ENCODE assay signal across 8 mouse cellular contexts in the genomic region with DNA sequence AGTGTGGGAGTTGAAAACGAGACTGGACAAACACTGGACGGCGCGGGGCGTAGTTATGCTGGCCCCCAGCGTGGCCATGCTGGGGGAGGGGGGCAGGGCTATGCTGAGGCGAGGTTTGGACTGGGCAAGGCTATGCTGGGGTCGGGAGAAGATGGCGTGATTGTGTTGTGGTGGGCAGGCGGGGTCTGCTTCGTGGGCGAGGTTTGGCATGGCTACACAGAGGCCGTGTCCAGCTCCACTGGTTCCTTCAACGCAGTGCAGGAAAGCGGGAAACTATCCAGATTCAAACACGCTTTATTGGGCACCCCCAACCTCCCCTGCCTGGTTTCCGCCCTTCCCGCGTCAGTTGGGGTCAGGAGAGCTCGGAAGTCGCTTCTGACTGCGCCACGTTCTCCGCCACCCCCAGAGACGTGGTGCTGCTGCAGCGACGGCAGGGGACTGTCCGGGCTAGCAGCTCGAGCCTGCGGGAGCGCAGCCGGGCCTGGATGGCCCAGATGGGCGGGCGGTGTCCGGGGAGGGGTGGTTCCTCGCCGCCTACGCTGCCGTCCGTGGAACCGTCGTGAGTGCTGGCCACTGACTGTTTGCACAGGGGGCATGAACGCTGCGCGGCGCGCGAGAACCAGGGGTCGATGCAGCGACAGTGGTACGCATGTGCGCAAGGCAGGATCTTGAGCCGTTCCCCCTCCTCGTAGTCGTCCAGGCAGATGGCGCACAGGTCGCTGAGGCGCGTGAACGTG. TPM values are rescaled to one million over a fixed set of nuclear protein-coding genes. Genes with fewer than 3 reads are reported as not detected.
A peak's percentile ranks its signal among the peaks of the same experiment; 100 is the strongest.
DNase-seq lines count a peak whose midpoint lies in the region; ATAC-seq and TF ChIP-seq lines count a peak whose summit lies in the region.
"Had no signal": no experiment of that assay in that cellular context is flagged by ENCODE, and none has a peak within 500 bp of the region (broad histone marks: within the 10 kb centered on the region; RNA-seq: fewer than 3 reads in every experiment).

No protein-coding gene starts in this region.

- WGBS in lung, embryonic 16.5 days: 7% methylated on average over 60 of the region's 60 CpGs
- WGBS in lung, adult 2 months: 5% methylated on average over 60 of the region's 60 CpGs
- WGBS in forebrain, embryonic 12.5 days: 8% methylated on average over 60 of the region's 60 CpGs
- WGBS in limb, embryonic 11.5 days: 9% methylated on average over 56 of the region's 60 CpGs
- 7% methylated on average over 60 of the region's 60 CpGs for WGBS in stomach, embryonic 15.5 days

- peaks cover 19% of the 10 kb centered on the region for H3K4me1 ChIP-seq in lung, embryonic 16.5 days (replicated peaks; ENCODE audit: control insufficient read depth, insufficient read depth, low read length)
- H3K4me1 ChIP-seq in lung, adult 2 months (ENCODE audit: control insufficient read depth, insufficient read depth, low read length): no peaks in the 10 kb centered on the region
- H3K4me1 ChIP-seq in forebrain, embryonic 12.5 days: peaks cover 71% of the 10 kb centered on the region
- peaks cover 15% of the 10 kb centered on the region; the same call in 1 of the 2 replicates for H3K4me1 ChIP-seq in limb, embryonic 11.5 days (ENCODE audit: control insufficient read depth, insufficient read depth, low read length)
- H3K4me1 ChIP-seq in stomach, embryonic 15.5 days: peaks cover 27% of the 10 kb centered on the region

- peak overlapping the region; percentile 21; the same call in 1 of the 2 replicates for H3K9ac ChIP-seq in lung, embryonic 16.5 days (ENCODE audit: low read length)
- H3K9ac ChIP-seq in forebrain, embryonic 12.5 days: peak overlapping the region; percentile 49; the same call in 1 of the 2 replicates
- H3K9ac ChIP-seq in limb, embryonic 11.5 days (ENCODE audit: low read length): no peak overlapping the region
- H3K9ac ChIP-seq in stomach, embryonic 15.5 days: no peak overlapping the region

- no peak for TF ChIP-seq POLR2A in lung, adult 2 months (IDR thresholded peaks at IDR 0.05; ENCODE audit: borderline replicate concordance, extremely low read depth, low read depth, low read length)

- H3K36me3 ChIP-seq in lung, embryonic 16.5 days (ENCODE audit: control insufficient read depth, insufficient read depth, low read length): no peaks in the 10 kb centered on the region
- H3K36me3 ChIP-seq in forebrain, embryonic 12.5 days (replicated peaks): no peaks in the 10 kb centered on the region
- H3K36me3 ChIP-seq in limb, embryonic 11.5 days (ENCODE audit: control insufficient read depth, insufficient read depth, low read length): no peaks in the 10 kb centered on the region
- H3K36me3 ChIP-seq in stomach, embryonic 15.5 days: no peaks in the 10 kb centered on the region

- peak overlapping the region; percentile 34 for H3K4me3 ChIP-seq in lung, embryonic 16.5 days (ENCODE audit: low read length)
- H3K4me3 ChIP-seq in lung, adult 2 months (replicated peaks; ENCODE audit: extremely low read depth, low read depth, low read length): no peak overlapping the region
- H3K4me3 ChIP-seq in forebrain, embryonic 12.5 days (replicated peaks): peak overlapping the region; percentile 23
- H3K4me3 ChIP-seq in limb, embryonic 11.5 days (ENCODE audit: low read depth, low read length): peak overlapping the region; percentile 20
- H3K4me3 ChIP-seq in stomach, embryonic 15.5 days (replicated peaks): peak overlapping the region; percentile 33

- H3K27ac ChIP-seq in lung, embryonic 16.5 days (ENCODE audit: low read length): no peak overlapping the region
- peak overlapping the region; percentile 95; the same call in 1 of the 2 replicates for H3K27ac ChIP-seq in forebrain, embryonic 12.5 days
- H3K27ac ChIP-seq in limb, embryonic 11.5 days (replicated peaks; ENCODE audit: low read depth, low read length): no peak overlapping the region
- no peak overlapping the region for H3K27ac ChIP-seq in stomach, embryonic 15.5 days

- no peak for DNase-seq in lung, adult 2 months
- no peak for DNase-seq in limb, embryonic 11.5 days (ENCODE audit: low spot score)
- no peak for DNase-seq in left cerebral cortex, adult 8-10 months (ENCODE audit: low spot score in 2 of 2)
- DNase-seq in c-Kit-positive CD71-positive TER-119-positive erythroid progenitor cells, embryonic 14.5 days (ENCODE audit: low spot score): no peak

- TF ChIP-seq CTCF in lung, adult 2 months (IDR thresholded peaks at IDR 0.05; ENCODE audit: insufficient read depth, low read length): no peak

- peak overlapping the region; percentile 48 for H3K4me2 ChIP-seq in lung, embryonic 16.5 days (ENCODE audit: low read depth, low read length)
- peak overlapping the region; percentile 43 for H3K4me2 ChIP-seq in forebrain, embryonic 12.5 days
- H3K4me2 ChIP-seq in limb, embryonic 11.5 days (ENCODE audit: low read depth, severe bottlenecking): peak overlapping the region; percentile 20; the same call in 1 of the 2 replicates
- H3K4me2 ChIP-seq in stomach, embryonic 15.5 days: peak overlapping the region; percentile 58

- no peak for ATAC-seq in lung, embryonic 16.5 days (ENCODE audit: low read depth)
- no peak for ATAC-seq in forebrain, embryonic 12.5 days (ENCODE audit: low FRiP score)
- no peak for ATAC-seq in limb, embryonic 11.5 days (ENCODE audit: insufficient number of reproducible peaks, low FRiP score, low TSS enrichment, low read depth)
- no peak for ATAC-seq in stomach, embryonic 15.5 days (ENCODE audit: insufficient read depth, low FRiP score, low read depth)

- H3K9me3 ChIP-seq in lung, embryonic 16.5 days (ENCODE audit: control insufficient read depth, low read length): peaks cover 5% of the 10 kb centered on the region; the same call in 1 of the 2 replicates
- 0 out of 2 replicates have a peak, but pooled peaks cover 3% of the 10 kb centered on the region for H3K9me3 ChIP-seq in forebrain, embryonic 12.5 days
- peaks cover 6% of the 10 kb centered on the region; the same call in 1 of the 2 replicates for H3K9me3 ChIP-seq in limb, embryonic 11.5 days (ENCODE audit: control insufficient read depth, low read length)
- H3K9me3 ChIP-seq in stomach, embryonic 15.5 days: no peaks in the 10 kb centered on the region

- H3K27me3 ChIP-seq in lung, embryonic 16.5 days (ENCODE audit: control insufficient read depth, insufficient read depth, low read depth, low read length): peaks cover 43% of the 10 kb centered on the region
- H3K27me3 ChIP-seq in forebrain, embryonic 12.5 days: peaks cover 53% of the 10 kb centered on the region
- peaks cover 50% of the 10 kb centered on the region for H3K27me3 ChIP-seq in limb, embryonic 11.5 days (ENCODE audit: control insufficient read depth, insufficient read depth, low read length)
- peaks cover 49% of the 10 kb centered on the region for H3K27me3 ChIP-seq in stomach, embryonic 15.5 days (replicated peaks)

RNA-seq across cellular contexts. Expression of a gene that starts 1.1 kb away (rescaled TPM):
- polyA plus RNA-seq in lung, embryonic 16.5 days (2015; fragmentation: Nextera tagmentation; extraction: Ambion mirVana): not detected in 2 replicates
- polyA plus RNA-seq in lung, adult 2 months (2012; rRNA removed): 0.17 and 0.22 TPM in 2 replicates
- not detected in 2 replicates for polyA plus RNA-seq in forebrain, embryonic 12.5 days (2016; fragmentation: Nextera tagmentation; extraction: Ambion mirVana)
- polyA plus RNA-seq in limb, embryonic 11.5 days (2014; fragmentation: Nextera tagmentation; extraction: Ambion mirVana): not detected in 2 replicates
- polyA plus RNA-seq in stomach, embryonic 15.5 days (2015; fragmentation: Nextera tagmentation; extraction: Ambion mirVana): not detected in 2 replicates
- not detected for total RNA-seq in left cerebral cortex, adult 8-10 months (2022)
- polyA plus RNA-seq: liver, embryonic 16.5 days had no signal

RNA-seq across cellular contexts. Expression of a gene that starts 34.9 kb away (rescaled TPM):
- 59.1 and 59.9 TPM in 2 replicates for polyA plus RNA-seq in lung, embryonic 16.5 days (2015; fragmentation: Nextera tagmentation; extraction: Ambion mirVana)
- 128 and 171 TPM in 2 replicates for polyA plus RNA-seq in lung, adult 2 months (2012; rRNA removed)
- polyA plus RNA-seq in forebrain, embryonic 12.5 days (2016; fragmentation: Nextera tagmentation; extraction: Ambion mirVana): 330 and 331 TPM in 2 replicates
- polyA plus RNA-seq in limb, embryonic 11.5 days (2014; fragmentation: Nextera tagmentation; extraction: Ambion mirVana): 82.5 and 86.2 TPM in 2 replicates
- polyA plus RNA-seq in stomach, embryonic 15.5 days (2015; fragmentation: Nextera tagmentation; extraction: Ambion mirVana): 71.8 and 81.2 TPM in 2 replicates
- total RNA-seq in left cerebral cortex, adult 8-10 months (2022): 100 to 1,000 TPM; 559 to 588 (median 565) TPM

RNA-seq across cellular contexts. Expression of a gene that starts 43.0 kb away (rescaled TPM):
- 4.8 and 4.9 TPM in 2 replicates for polyA plus RNA-seq in lung, embryonic 16.5 days (2015; fragmentation: Nextera tagmentation; extraction: Ambion mirVana)
- 10.2 and 16.7 TPM in 2 replicates for polyA plus RNA-seq in lung, adult 2 months (2012; rRNA removed)
- polyA plus RNA-seq in forebrain, embryonic 12.5 days (2016; fragmentation: Nextera tagmentation; extraction: Ambion mirVana): 0.87 and 1.4 TPM in 2 replicates
- polyA plus RNA-seq in limb, embryonic 11.5 days (2014; fragmentation: Nextera tagmentation; extraction: Ambion mirVana): 0.73 and 0.84 TPM in 2 replicates
- 9.5 and 10.7 TPM in 2 replicates for polyA plus RNA-seq in stomach, embryonic 15.5 days (2015; fragmentation: Nextera tagmentation; extraction: Ambion mirVana)
- total RNA-seq in left cerebral cortex, adult 8-10 months (2022): 1 to 10 TPM; 1.1 to 1.8 (median 1.4) TPM

Comparison
In these comparisons a context has a peak if more than half of its experiments do, and no peak if none do; other contexts are left out.
1. H3K9ac ChIP-seq: peak in lung, embryonic 16.5 days (single experiment) and forebrain, embryonic 12.5 days (single experiment); none in limb, embryonic 11.5 days (single experiment) and stomach, embryonic 15.5 days (single experiment).
2. Peak in every context shown above with its lines, with median percentiles within 50 percentile points of each other: H3K4me2 ChIP-seq.